Mouse (Mus musculus) hematopoietic stem cell, adult 5-6 weeks (primary cell): Measurements from ENCODE around the gene Glis1. TPM values are rescaled to one million over a fixed set of nuclear protein-coding genes. Genes with fewer than 3 reads are reported as not detected.

Experiments
- ATAC-seq, 2 experiments: fragments of 125-278 bp in 1 of 2; replicated peaks in 1 of 2; 2 replicates each; pipeline ENCODE4 v1.8.0; 2016 to 2017; ENCODE audit warnings: inconsistent platforms in 2 of 2, mild to moderate bottlenecking in 2 of 2, moderate number of reproducible peaks in 2 of 2, low read depth in 1 of 2, moderate TSS enrichment in 1 of 2; ENCODE audit not compliant: low FRiP score in 2 of 2, poor library complexity in 2 of 2, severe bottlenecking in 2 of 2, insufficient read depth in 1 of 2, low TSS enrichment in 1 of 2
- total RNA-seq: library from RNA; stranded (forward); fragments of 172-1452, 232-1000 nt; gene quantifications from 2 replicates; pipeline ENCODE4 v1.2.3, GENCODE M21; 2017

Glis1 gene
- total RNA-seq, 1 experiment from 2014 or later = not detected

DNA sequence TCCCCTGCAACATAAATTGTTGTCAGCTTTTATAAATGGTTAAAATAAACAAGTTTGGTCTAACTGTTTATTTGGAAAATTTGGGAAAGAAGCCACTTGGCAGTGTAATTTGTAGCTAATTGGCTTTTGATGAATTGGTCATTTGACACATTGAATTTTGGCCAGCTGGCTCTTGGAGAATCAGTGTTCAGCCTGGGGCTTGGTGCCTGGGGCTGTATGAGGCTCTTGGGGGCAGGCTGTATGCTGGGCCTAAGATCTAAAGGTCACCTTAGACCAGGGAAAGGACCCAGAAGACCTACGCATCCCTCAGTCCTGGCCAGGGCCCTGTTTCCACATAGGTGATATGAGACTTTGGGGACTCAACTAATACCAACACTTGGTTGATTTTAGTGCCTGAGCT, 111.3 kb downstream of the Glis1 start:
- ATAC-seq = no peak

DNA sequence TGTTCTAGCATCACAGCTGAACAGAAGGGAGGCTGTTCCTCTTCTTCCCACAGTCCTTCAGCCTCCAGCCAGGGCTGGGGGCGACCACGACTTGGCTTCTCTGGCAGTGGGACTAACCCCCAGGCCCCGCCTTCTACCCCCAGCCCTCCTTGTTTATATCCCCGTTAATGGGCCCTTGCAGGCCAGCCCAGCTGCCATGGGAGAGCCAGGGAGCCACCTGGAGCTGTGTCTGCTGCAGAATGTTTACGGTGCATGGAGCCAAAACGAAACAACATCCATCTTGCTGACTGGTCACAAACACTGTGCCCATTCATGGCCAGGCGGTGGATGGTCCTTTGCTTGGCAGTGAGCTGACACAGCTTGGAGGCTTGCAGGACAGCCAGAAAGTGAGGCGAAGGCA, 112.1 kb downstream of the Glis1 start:
- no peak for ATAC-seq

DNA sequence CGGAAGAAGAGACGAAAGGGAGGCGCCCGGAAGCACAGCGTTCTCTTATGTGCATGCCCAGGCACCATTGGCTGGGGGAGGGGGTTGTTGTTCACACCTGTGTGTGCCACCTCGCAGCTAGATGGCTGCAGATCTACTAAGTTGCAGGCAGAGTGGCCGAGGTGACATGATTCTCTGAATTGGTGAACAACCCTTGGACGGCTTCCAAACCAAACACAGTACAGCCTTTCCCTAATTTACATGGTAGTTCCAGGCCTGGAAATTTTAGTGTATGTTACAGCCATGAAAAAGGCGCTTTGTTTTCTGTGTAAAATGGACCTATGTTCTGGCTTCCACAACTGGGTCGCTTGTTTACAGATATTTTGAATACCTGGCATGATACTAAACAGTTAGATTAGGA, 115.7 kb downstream of the Glis1 start:
- no peak for ATAC-seq

GRCm38 (mm10) chr4:107550546-107550945, 116.2 kb downstream of the Glis1 start:
- ATAC-seq = no peak

DNA sequence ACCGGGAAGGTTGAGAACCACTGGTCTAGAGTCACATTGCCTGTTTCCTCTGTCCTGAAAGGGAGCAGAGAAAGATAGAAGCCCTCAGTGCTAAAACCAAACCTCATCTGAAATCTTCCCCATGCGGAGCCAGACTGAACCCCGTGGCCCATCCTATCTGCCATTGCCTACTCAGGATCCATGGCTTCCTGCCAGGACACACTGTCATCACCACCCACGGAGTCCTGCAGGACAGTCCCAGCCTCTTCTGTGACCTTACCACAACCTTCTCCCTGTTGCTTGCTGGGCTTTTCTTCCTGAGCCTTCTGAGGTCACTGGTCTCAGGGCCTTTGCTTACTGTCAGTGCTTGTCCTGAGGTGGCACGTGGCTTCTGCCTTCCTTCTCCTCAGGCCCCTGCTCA, 118.3 kb downstream of the Glis1 start:
- ATAC-seq = no peak

GRCm38 (mm10) chr4:107553774-107554173, 119.4 kb downstream of the Glis1 start:
- ATAC-seq = no peak

- no peak for ATAC-seq
These were observed 124.4 kb downstream of the Glis1 start for GRCm38 (mm10) chr4:107558801-107559200.

DNA sequence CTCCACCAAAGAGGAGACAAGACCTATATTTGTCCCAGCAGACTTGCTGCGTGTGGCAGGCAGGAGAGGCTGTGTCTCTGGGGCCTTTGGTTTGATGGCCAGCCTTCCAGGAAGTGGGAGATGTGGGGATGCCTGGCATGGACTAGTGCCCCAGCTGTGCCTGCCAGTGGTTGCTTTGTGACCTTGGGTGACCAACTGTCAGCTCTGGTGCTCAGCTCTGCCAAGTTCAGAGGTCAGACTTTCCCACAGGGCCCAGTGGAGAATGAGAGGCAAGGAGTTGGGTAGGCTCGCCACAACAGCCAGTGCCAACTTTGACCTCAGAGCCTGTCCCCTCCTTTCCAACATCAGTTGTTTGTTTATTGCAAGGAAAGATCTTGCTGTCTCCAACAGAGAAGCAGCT, 126.7 kb downstream of the Glis1 start:
- no peak for ATAC-seq

GRCm38 (mm10) chr4:107568159-107568558, 133.8 kb downstream of the Glis1 start:
- ATAC-seq = no peak

GRCm38 (mm10) chr4:107568881-107569443, 134.6 kb downstream of the Glis1 start:
- no peak for ATAC-seq

- no peak for ATAC-seq
These were observed 136.1 kb downstream of the Glis1 start for GRCm38 (mm10) chr4:107570329-107571014.

GRCm38 (mm10) chr4:107575781-107576180, 141.4 kb downstream of the Glis1 start:
- no peak for ATAC-seq

DNA sequence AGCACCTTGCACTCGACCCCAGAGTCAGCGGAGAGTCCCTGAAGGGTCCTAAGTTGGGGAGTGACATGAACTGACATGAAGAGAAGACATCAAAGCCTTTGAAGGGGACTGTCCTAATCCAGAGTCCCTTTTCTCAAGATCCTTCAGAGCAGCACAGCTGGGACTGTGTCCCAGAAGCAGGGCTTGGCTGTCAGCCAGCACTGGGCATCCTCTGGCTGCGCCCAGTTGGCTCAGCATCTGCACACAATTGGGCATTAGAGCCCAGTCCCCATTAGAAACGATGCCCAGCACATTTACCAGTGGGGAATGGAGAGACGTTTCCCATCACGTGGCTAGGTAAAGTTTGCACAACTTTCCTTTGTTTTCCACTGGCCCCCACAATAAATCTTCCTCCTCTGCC, 142.4 kb downstream of the Glis1 start:
- no peak for ATAC-seq

DNA sequence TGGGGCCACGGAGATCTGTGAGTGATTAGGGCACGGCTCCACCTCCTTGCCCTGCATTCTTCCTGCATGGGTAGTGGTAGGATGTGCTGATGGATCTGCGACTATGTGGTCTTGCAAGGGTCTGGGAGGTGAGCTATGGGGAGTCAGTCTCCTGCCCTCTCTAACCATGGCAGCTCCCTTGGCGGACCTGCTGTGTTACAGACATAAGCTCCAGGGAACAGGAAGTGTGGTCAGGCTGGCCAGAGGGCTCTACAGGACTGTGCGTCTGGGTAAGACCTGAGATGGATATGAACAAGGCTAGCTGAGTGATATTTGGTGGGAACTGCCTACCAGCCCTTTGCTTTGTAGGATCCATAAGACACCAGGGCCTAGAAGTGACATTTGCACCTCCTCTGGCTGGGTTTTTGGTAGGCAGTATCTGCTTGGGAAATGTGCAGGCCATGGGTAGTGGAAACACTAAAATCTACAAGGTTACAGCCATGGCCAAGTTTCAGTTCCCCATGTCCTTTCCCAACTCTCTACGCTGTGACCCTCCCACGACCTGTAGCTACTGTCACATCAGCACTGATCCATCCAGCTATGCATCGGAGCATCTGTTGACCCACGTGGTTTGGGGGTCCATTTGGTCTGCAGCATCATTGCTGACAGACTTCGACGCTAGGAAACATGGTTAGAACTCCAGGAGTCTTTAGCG, 142.9 kb downstream of the Glis1 start:
- no peak for ATAC-seq

DNA sequence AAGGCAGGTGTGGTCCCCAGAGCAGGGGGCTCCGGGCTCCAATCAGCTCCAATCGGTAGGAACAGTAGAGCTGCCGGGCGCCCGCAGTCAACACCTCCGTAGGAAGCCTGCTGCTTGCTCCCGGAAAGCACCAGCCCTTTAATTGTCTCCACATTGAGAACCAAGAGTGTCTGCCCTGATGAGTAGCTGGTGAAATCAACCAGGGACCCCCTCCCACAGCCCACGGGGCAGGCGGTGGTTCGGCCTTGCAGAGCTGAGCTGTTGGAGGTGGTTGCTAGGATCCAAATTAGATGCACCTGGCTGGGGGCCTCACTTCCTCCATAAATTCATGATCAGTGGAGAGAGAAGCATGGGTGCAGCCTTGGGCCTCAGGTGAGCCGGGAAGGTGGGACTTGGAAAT, 146.5 kb downstream of the Glis1 start:
- no peak for ATAC-seq

DNA sequence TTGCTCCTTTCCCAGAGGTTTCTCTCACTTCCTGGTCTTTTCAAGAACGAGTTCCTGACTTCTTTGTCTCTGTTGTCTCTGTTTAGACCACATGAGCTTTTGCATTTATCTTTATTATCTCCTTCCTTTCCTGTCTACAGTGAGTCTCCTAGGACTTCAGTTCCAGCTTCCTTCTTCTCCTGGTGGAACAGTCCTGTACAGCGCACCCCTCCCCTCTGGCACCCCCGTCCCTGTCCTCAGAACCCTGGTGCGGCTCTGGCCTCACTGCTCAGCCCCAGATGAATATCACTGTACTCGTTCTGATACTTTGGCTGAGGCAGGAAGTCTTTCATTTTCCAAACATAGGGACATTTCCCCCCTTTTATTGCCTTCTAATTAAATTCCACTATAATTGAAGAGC, 152.0 kb downstream of the Glis1 start:
- ATAC-seq = no peak

- ATAC-seq = no peak
These were observed 154.2 kb downstream of the Glis1 start for GRCm38 (mm10) chr4:107588637-107589036.

DNA sequence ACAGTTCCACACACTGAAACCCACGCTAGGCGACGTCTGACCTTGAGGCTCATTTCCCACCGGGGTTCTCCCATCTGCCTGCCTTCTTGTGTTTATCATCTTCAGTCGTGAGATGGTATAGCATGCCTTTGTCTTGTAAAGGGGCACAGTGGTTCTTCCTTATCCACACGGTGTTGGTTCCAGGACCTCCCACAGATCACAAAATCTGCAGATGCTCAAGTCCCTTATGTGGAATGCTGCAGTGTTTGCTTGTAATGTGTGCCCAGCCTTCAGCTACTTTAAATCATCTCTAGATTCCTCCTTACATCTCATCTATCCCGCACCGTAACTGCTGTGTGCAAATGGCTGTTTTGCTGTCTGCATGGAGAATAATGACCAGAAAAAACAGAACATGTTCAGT, 154.7 kb downstream of the Glis1 start:
- no peak for ATAC-seq
